Mouse (Mus musculus): ENCODE measurements around the gene Wnt9a. TPM values are rescaled to one million over a fixed set of nuclear protein-coding genes. Genes with fewer than 3 reads are reported as not detected.

Wnt9a gene
- polyA plus RNA-seq, 1 experiment, result 2.2 TPM

DNA sequence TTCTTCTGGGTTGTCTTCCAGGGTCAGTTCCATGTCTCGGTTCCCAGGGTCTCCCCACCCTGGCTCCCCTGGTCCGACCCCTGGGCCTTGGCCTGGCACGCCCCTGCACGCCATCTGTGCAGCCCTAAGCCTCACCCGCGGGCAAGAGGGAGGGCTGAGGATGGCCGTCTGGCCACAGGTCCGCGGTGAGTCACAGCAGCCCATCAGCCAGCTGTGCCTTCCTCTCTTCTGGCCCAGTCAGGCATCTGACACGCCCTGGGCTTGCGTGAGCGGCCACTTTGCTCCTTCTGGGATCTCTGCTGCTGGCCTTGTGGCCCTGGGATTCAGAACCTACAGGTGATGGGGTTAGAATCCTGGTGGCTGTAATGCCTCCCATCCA lies 1.4 kb downstream of the Wnt9a start:
- Histone ChIP-seq H3K4me1 (replicated peaks; ENCODE audit: control insufficient read depth, insufficient read depth, low read length) (peaks cover 4% of the 10 kb centered on the region; the same call in 1 of the 2 replicates), H3K4me3 (ENCODE audit: control insufficient read depth, insufficient read depth, low read length) (no peak overlapping the region), H3K27ac (ENCODE audit: control insufficient read depth, insufficient read depth, low read length) (no peak overlapping the region), H3K36me3 (ENCODE audit: control insufficient read depth, insufficient read depth, low read length) (no peaks in the 10 kb centered on the region), H3K27me3 (ENCODE audit: control insufficient read depth, insufficient read depth, low read length) (peaks cover 15% of the 10 kb centered on the region; the same call in 1 of the 2 replicates)
- TF ChIP-seq POLR2A (IDR thresholded peaks at IDR 0.05; ENCODE audit: control insufficient read depth, extremely low read depth, insufficient read depth, low read length, poor library complexity) (no peak), CTCF (IDR thresholded peaks at IDR 0.05; ENCODE audit: borderline replicate concordance, control insufficient read depth, extremely low read depth, insufficient read depth, low read length, poor library complexity) (no peak)
- 12% methylated on average over 12 of the region's 12 CpGs for WGBS
- DNase-seq, result no peak

DNA sequence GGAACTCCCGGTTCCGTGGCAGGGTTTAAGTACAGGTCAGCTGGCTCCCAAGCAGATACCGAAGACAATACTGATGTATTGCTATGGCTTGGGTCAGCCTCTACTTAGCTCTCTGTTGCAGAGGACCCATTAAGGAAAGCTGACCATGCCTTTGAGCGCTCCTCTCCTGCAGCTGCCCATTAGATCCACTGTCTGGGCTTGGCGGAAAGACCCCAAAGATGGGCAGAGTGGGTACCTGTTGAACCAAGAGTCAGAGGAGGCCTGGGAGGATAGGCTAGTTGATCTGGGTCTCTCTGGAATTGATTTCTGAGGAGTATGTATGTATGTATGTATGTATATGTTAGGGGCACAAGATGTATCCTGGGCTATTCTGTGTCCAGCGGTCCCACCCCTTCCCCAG lies 1.9 kb downstream of the Wnt9a start:
- TF ChIP-seq POLR2A (IDR thresholded peaks at IDR 0.05; ENCODE audit: control insufficient read depth, extremely low read depth, insufficient read depth, low read length, poor library complexity), result no peak
- TF ChIP-seq CTCF (IDR thresholded peaks at IDR 0.05; ENCODE audit: borderline replicate concordance, control insufficient read depth, extremely low read depth, insufficient read depth, low read length, poor library complexity), result no peak
- no peak overlapping the region for H3K4me3 ChIP-seq (ENCODE audit: control insufficient read depth, insufficient read depth, low read length)
- peaks cover 15% of the 10 kb centered on the region; the same call in 1 of the 2 replicates for H3K27me3 ChIP-seq (ENCODE audit: control insufficient read depth, insufficient read depth, low read length)
- no peak for DNase-seq
- no peaks in the 10 kb centered on the region for H3K36me3 ChIP-seq (ENCODE audit: control insufficient read depth, insufficient read depth, low read length)
- peaks cover 4% of the 10 kb centered on the region; the same call in 1 of the 2 replicates for H3K4me1 ChIP-seq (replicated peaks; ENCODE audit: control insufficient read depth, insufficient read depth, low read length)
- WGBS, result 90% methylated on average over 6 of the region's 6 CpGs
- H3K27ac ChIP-seq (ENCODE audit: control insufficient read depth, insufficient read depth, low read length), result no peak overlapping the region

DNA sequence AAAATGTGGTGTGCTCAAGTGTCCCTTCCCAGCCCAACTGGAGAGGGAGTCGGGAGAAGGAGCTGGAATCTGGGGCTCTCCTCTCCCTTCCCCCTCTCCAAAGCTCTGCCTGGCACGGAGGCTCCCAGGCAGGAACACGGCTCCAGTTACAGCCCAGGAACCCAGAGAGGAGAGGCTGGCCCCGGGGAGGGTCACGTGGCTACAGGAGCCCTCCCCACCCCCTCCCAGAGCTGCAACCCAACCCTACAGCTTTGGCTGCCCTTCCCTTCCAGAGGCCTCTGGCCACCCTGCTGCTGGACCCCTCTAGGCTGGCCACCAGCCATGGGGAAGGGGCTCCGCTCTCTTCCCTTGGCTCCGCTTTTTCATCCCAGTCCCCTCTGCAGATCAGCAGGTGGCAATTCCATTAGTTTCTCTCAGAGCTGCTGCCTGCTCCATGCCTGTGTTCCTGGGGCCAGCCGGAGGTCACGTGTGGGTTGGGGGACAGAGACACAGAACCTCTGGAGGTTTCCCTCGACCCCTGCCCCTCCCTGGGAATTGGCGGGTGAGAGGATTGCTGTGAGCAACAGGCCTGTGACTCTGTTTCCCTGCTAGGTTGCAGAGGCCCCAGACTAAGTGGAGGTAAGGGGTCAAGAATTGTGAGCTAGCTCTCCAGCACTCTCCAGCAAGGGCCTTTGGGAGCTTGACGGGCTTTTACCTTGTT lies 2.5 kb downstream of the Wnt9a start:
- TF ChIP-seq POLR2A (IDR thresholded peaks at IDR 0.05; ENCODE audit: control insufficient read depth, extremely low read depth, insufficient read depth, low read length, poor library complexity), result no peak
- no peak for TF ChIP-seq CTCF (IDR thresholded peaks at IDR 0.05; ENCODE audit: borderline replicate concordance, control insufficient read depth, extremely low read depth, insufficient read depth, low read length, poor library complexity)
- no peak overlapping the region for H3K27ac ChIP-seq (ENCODE audit: control insufficient read depth, insufficient read depth, low read length)
- no peaks in the 10 kb centered on the region for H3K36me3 ChIP-seq (ENCODE audit: control insufficient read depth, insufficient read depth, low read length)
- H3K27me3 ChIP-seq (ENCODE audit: control insufficient read depth, insufficient read depth, low read length), result peaks cover 15% of the 10 kb centered on the region; the same call in 1 of the 2 replicates
- no peak for DNase-seq
- H3K4me3 ChIP-seq (ENCODE audit: control insufficient read depth, insufficient read depth, low read length), result no peak overlapping the region
- peaks cover 4% of the 10 kb centered on the region; the same call in 1 of the 2 replicates for H3K4me1 ChIP-seq (replicated peaks; ENCODE audit: control insufficient read depth, insufficient read depth, low read length)
- WGBS, result 73% methylated on average over 12 of the region's 12 CpGs

DNA sequence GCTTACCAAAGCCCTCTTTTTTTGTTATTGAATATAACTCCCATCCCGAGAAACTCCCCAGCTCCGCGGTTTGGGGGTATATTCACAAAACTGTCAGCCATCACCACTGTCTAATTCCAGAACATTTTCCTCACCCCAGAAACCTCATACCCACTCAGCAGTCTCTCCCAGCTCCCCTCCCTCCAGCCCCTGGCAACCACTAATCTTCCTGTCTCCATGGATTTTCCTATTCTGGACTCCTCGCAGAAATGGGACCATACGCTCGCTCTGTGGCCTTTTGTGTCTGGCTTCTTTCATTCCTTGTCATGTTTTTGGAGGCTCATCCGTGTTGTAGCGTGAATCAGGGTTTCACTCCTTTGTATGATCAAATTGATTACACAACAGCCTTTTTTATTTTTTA lies 3.2 kb downstream of the Wnt9a start:
- Histone ChIP-seq H3K4me1 (replicated peaks; ENCODE audit: control insufficient read depth, insufficient read depth, low read length) (peaks cover 4% of the 10 kb centered on the region; the same call in 1 of the 2 replicates), H3K36me3 (ENCODE audit: control insufficient read depth, insufficient read depth, low read length) (no peaks in the 10 kb centered on the region), H3K4me3 (ENCODE audit: control insufficient read depth, insufficient read depth, low read length) (no peak overlapping the region), H3K27me3 (ENCODE audit: control insufficient read depth, insufficient read depth, low read length) (peaks cover 15% of the 10 kb centered on the region; the same call in 1 of the 2 replicates), H3K27ac (ENCODE audit: control insufficient read depth, insufficient read depth, low read length) (no peak overlapping the region)
- no peak for TF ChIP-seq POLR2A (IDR thresholded peaks at IDR 0.05; ENCODE audit: control insufficient read depth, extremely low read depth, insufficient read depth, low read length, poor library complexity)
- TF ChIP-seq CTCF (IDR thresholded peaks at IDR 0.05; ENCODE audit: borderline replicate concordance, control insufficient read depth, extremely low read depth, insufficient read depth, low read length, poor library complexity), result no peak
- 95% methylated on average over 8 of the region's 8 CpGs for WGBS
- DNase-seq, result no peak

DNA sequence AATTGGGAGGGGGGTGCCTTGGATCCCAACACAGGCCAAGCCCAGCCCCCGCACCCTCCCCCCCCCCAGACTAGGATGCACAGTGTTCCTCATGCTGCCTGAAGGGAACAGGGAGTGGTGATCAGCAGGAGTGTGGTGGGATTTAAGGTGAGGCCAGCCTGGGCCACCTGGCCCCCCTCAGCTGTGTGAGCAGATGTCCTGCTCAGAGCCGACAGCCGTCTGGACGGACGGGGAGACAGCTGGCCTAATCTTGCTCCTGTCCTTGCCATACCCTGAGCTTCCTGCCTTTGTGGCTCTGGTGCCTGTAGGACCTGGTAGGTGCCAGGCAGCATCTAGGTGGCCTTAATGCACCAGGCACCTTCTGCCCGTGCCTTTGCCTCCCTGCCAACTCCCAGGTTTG lies 5.3 kb downstream of the Wnt9a start:
- Histone ChIP-seq H3K27me3 (ENCODE audit: control insufficient read depth, insufficient read depth, low read length) (peaks cover 11% of the 10 kb centered on the region; the same call in 1 of the 2 replicates), H3K27ac (ENCODE audit: control insufficient read depth, insufficient read depth, low read length) (no peak overlapping the region), H3K4me1 (replicated peaks; ENCODE audit: control insufficient read depth, insufficient read depth, low read length) (peaks cover 1% of the 10 kb centered on the region; the same call in 1 of the 2 replicates), H3K36me3 (ENCODE audit: control insufficient read depth, insufficient read depth, low read length) (no peaks in the 10 kb centered on the region), H3K4me3 (ENCODE audit: control insufficient read depth, insufficient read depth, low read length) (no peak overlapping the region)
- no peak for DNase-seq
- 84% methylated on average over 6 of the region's 6 CpGs for WGBS
- TF ChIP-seq POLR2A (IDR thresholded peaks at IDR 0.05; ENCODE audit: control insufficient read depth, extremely low read depth, insufficient read depth, low read length, poor library complexity), result no peak
- no peak for TF ChIP-seq CTCF (IDR thresholded peaks at IDR 0.05; ENCODE audit: borderline replicate concordance, control insufficient read depth, extremely low read depth, insufficient read depth, low read length, poor library complexity)

DNA sequence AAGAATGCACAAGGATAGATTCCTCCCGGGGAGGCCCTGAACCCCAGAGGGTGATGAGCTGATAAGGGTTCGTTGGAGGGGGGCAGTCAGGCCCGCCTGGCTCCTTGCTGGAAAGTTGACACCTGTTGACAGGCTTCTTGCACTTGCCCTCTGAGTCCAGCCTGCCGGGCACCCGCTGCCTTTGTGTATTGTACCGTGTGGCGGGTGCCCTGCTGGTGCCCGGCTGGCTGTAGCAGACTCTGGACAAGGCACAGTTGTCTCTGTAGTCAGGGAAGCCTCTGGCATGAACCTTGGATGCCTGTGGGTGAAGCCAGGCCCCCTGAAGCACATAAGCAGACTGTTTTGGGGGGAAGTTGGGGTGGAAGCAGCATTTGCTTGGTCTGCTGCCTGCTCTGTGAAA lies 5.8 kb downstream of the Wnt9a start:
- Histone ChIP-seq H3K27me3 (ENCODE audit: control insufficient read depth, insufficient read depth, low read length) (peaks cover 7% of the 10 kb centered on the region; the same call in 1 of the 2 replicates), H3K4me1 (replicated peaks; ENCODE audit: control insufficient read depth, insufficient read depth, low read length) (no peaks in the 10 kb centered on the region), H3K4me3 (ENCODE audit: control insufficient read depth, insufficient read depth, low read length) (no peak overlapping the region), H3K36me3 (ENCODE audit: control insufficient read depth, insufficient read depth, low read length) (no peaks in the 10 kb centered on the region), H3K27ac (ENCODE audit: control insufficient read depth, insufficient read depth, low read length) (no peak overlapping the region)
- TF ChIP-seq CTCF (IDR thresholded peaks at IDR 0.05; ENCODE audit: borderline replicate concordance, control insufficient read depth, extremely low read depth, insufficient read depth, low read length, poor library complexity) (no peak), POLR2A (IDR thresholded peaks at IDR 0.05; ENCODE audit: control insufficient read depth, extremely low read depth, insufficient read depth, low read length, poor library complexity) (no peak)
- 78% methylated on average over 8 of the region's 8 CpGs for WGBS
- no peak for DNase-seq

All from thymus, adult 2 months (tissue).